ENCODE assay signal across 8 mouse cellular contexts in the genomic region with DNA sequence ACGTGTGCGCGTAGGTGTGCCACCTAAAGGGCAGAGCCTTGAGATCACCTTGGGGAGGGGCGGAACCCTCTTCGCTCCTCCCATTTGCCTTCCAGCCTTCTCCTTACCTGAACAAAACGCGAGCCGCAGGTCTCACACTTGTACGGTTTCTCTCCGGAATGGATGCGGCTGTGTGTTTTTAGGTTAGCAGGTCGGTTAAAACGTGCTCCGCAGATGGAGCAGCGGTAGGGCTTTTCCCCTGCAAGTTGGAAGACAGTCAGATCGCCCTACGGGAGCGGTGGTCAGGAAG. TPM values are rescaled to one million over a fixed set of nuclear protein-coding genes. Genes with fewer than 3 reads are reported as not detected.
DNase-seq lines count a peak whose midpoint lies in the region; ATAC-seq and TF ChIP-seq lines count a peak whose summit lies in the region.

No protein-coding gene starts in this region.

- peak overlapping the region; percentile 53 for H3K4me2 ChIP-seq in heart, embryonic 14.5 days (ENCODE audit: low read length)
- peak overlapping the region; percentile 51 for H3K4me2 ChIP-seq in embryonic facial prominence, embryonic 15.5 days (replicated peaks)
- H3K4me2 ChIP-seq in kidney, postnatal 0 days (ENCODE audit: low read length), result peak overlapping the region; percentile 50
- H3K4me2 ChIP-seq in midbrain, embryonic 16.5 days (ENCODE audit: low read length), result peak overlapping the region; percentile 56

- H3K36me3 ChIP-seq in heart, embryonic 14.5 days (ENCODE audit: control insufficient read depth, insufficient read depth, low read length), result peaks cover 8% of the 10 kb centered on the region; the same call in 1 of the 2 replicates
- H3K36me3 ChIP-seq in embryonic facial prominence, embryonic 15.5 days, result no peaks in the 10 kb centered on the region
- no peaks in the 10 kb centered on the region for H3K36me3 ChIP-seq in kidney, postnatal 0 days (ENCODE audit: insufficient read depth, low read length)
- H3K36me3 ChIP-seq in midbrain, embryonic 16.5 days (ENCODE audit: control insufficient read depth, insufficient read depth, low read length), result no peaks in the 10 kb centered on the region

- 8% methylated on average over 18 of the region's 18 CpGs for WGBS in heart, embryonic 14.5 days
- WGBS in embryonic facial prominence, embryonic 15.5 days, result 6% methylated on average over 18 of the region's 18 CpGs
- 7% methylated on average over 18 of the region's 18 CpGs for WGBS in kidney, postnatal 0 days
- 7% methylated on average over 18 of the region's 18 CpGs for WGBS in midbrain, embryonic 16.5 days

- peak overlapping the region; percentile 20 to 45 for H3K4me3 ChIP-seq in heart, embryonic 14.5 days (ENCODE audit: control insufficient read depth in 1 of 2, insufficient read depth in 1 of 2, low read depth in 1 of 2, low read length in 2 of 2)
- H3K4me3 ChIP-seq in embryonic facial prominence, embryonic 15.5 days (replicated peaks), result peak overlapping the region; percentile 34
- peak overlapping the region; percentile 39 for H3K4me3 ChIP-seq in kidney, postnatal 0 days (replicated peaks; ENCODE audit: low read depth, low read length)
- H3K4me3 ChIP-seq in midbrain, embryonic 16.5 days (ENCODE audit: low read depth, low read length), result peak overlapping the region; percentile 36

- peaks cover 49% of the 10 kb centered on the region for H3K27me3 ChIP-seq in heart, embryonic 14.5 days (ENCODE audit: control insufficient read depth, insufficient read depth, low read length)
- peaks cover 70% of the 10 kb centered on the region for H3K27me3 ChIP-seq in embryonic facial prominence, embryonic 15.5 days
- H3K27me3 ChIP-seq in kidney, postnatal 0 days (ENCODE audit: insufficient read depth, low read length), result peaks cover 13% of the 10 kb centered on the region
- peaks cover 37% of the 10 kb centered on the region for H3K27me3 ChIP-seq in midbrain, embryonic 16.5 days (ENCODE audit: control insufficient read depth, insufficient read depth, low read depth, low read length)

- intact Hi-C loops in heart, postnatal 25 days (cut with DNase I), result no loop called here

- no peaks in the 10 kb centered on the region for H3K9me3 ChIP-seq in heart, embryonic 14.5 days (ENCODE audit: control insufficient read depth, low read length)
- H3K9me3 ChIP-seq in embryonic facial prominence, embryonic 15.5 days (replicated peaks), result no peaks in the 10 kb centered on the region
- H3K9me3 ChIP-seq in kidney, postnatal 0 days (replicated peaks; ENCODE audit: low read length), result no peaks in the 10 kb centered on the region
- H3K9me3 ChIP-seq in midbrain, embryonic 16.5 days (replicated peaks; ENCODE audit: control insufficient read depth, low read length, poor library complexity, severe bottlenecking), result no peaks in the 10 kb centered on the region

- no peak for ATAC-seq in heart, embryonic 14.5 days (ENCODE audit: insufficient number of reproducible peaks, insufficient read depth, low FRiP score, low read depth)
- no peak for ATAC-seq in embryonic facial prominence, embryonic 15.5 days (ENCODE audit: insufficient number of reproducible peaks, low FRiP score, low TSS enrichment, low read depth)
- ATAC-seq in kidney, postnatal 0 days (replicated peaks; ENCODE audit: low FRiP score, low read depth), result no peak
- ATAC-seq in midbrain, embryonic 16.5 days, result no peak; the same call in 1 of the 2 replicates

- peak overlapping the region; percentile 72 for H3K9ac ChIP-seq in heart, embryonic 14.5 days (ENCODE audit: low read length)
- no peak overlapping the region for H3K9ac ChIP-seq in embryonic facial prominence, embryonic 15.5 days
- H3K9ac ChIP-seq in kidney, postnatal 0 days (ENCODE audit: low read depth, low read length), result no peak overlapping the region
- peak overlapping the region; percentile 57 for H3K9ac ChIP-seq in midbrain, embryonic 16.5 days (ENCODE audit: low read depth, low read length)

- peaks cover 22 to 36% of the 10 kb centered on the region in 2 experiments for H3K4me1 ChIP-seq in heart, embryonic 14.5 days (ENCODE audit: control insufficient read depth in 2 of 2, insufficient read depth in 2 of 2, low read length in 2 of 2)
- peaks cover 39% of the 10 kb centered on the region for H3K4me1 ChIP-seq in embryonic facial prominence, embryonic 15.5 days
- H3K4me1 ChIP-seq in kidney, postnatal 0 days (replicated peaks; ENCODE audit: insufficient read depth, low read length), result peaks cover 9% of the 10 kb centered on the region
- H3K4me1 ChIP-seq in midbrain, embryonic 16.5 days (ENCODE audit: control insufficient read depth, insufficient read depth, low read length), result peaks cover 25% of the 10 kb centered on the region

- DNase-seq in heart, postnatal 25 days (ENCODE audit: low spot score), result no peak
- DNase-seq in kidney, postnatal 0 days (ENCODE audit: low spot score), result no peak
- DNase-seq in thymus, postnatal 10 days (ENCODE audit: low spot score in 2 of 2), result no peak
- no peak for DNase-seq in frontal cortex, postnatal 25 days (ENCODE audit: low spot score in 2 of 2)
- no peak for DNase-seq in urinary bladder, postnatal 25 days (ENCODE audit: low spot score)

- peak overlapping the region in 1 of 2 experiments; percentile 55; a peak in 1 of 4 replicates for H3K27ac ChIP-seq in heart, embryonic 14.5 days (replicated peaks in 1 of 2; ENCODE audit: control insufficient read depth in 1 of 2, insufficient read depth in 1 of 2, low read depth in 2 of 2, low read length in 2 of 2)
- no peak overlapping the region for H3K27ac ChIP-seq in embryonic facial prominence, embryonic 15.5 days (replicated peaks)
- H3K27ac ChIP-seq in kidney, postnatal 0 days, result no peak overlapping the region
- H3K27ac ChIP-seq in midbrain, embryonic 16.5 days (ENCODE audit: low read length), result no peak overlapping the region

- no peak for TF ChIP-seq CTCF in kidney, postnatal 0 days (IDR thresholded peaks at IDR 0.05; ENCODE audit: low read depth)

RNA-seq across cellular contexts. Expression of a gene that starts 3.1 kb away (rescaled TPM):
- polyA plus RNA-seq in heart, embryonic 14.5 days (2014; fragmentation: Nextera tagmentation; extraction: Ambion mirVana), result 18.7 and 22.4 TPM in 2 replicates
- total RNA-seq in heart, postnatal 25 days (2021), result 10 to 100 TPM; 20.0 to 22.3 TPM
- polyA plus RNA-seq in embryonic facial prominence, embryonic 15.5 days (2015; fragmentation: Nextera tagmentation; extraction: Ambion mirVana), result 11.9 and 12.4 TPM in 2 replicates
- 22.0 TPM in 2 replicates for polyA plus RNA-seq in kidney, postnatal 0 days (2015; fragmentation: Nextera tagmentation; extraction: Ambion mirVana)
- polyA plus RNA-seq in midbrain, embryonic 16.5 days (2015; fragmentation: Nextera tagmentation; extraction: Ambion mirVana), result 5.1 and 5.3 TPM in 2 replicates

RNA-seq across cellular contexts. Expression of a gene that starts 5.7 kb away (rescaled TPM):
- polyA plus RNA-seq in heart, embryonic 14.5 days (2014; fragmentation: Nextera tagmentation; extraction: Ambion mirVana), result 4.9 and 6.4 TPM in 2 replicates
- 1 to 10 TPM; 4.2 to 4.8 TPM for total RNA-seq in heart, postnatal 25 days (2021)
- polyA plus RNA-seq in embryonic facial prominence, embryonic 15.5 days (2015; fragmentation: Nextera tagmentation; extraction: Ambion mirVana), result 10.3 and 13.2 TPM in 2 replicates
- 20.6 and 21.4 TPM in 2 replicates for polyA plus RNA-seq in kidney, postnatal 0 days (2015; fragmentation: Nextera tagmentation; extraction: Ambion mirVana)
- 12.7 and 13.6 TPM in 2 replicates for polyA plus RNA-seq in midbrain, embryonic 16.5 days (2015; fragmentation: Nextera tagmentation; extraction: Ambion mirVana)

RNA-seq across cellular contexts. Expression of a gene that starts 11.2 kb away (rescaled TPM):
- 139 and 143 TPM in 2 replicates for polyA plus RNA-seq in heart, embryonic 14.5 days (2014; fragmentation: Nextera tagmentation; extraction: Ambion mirVana)
- 10 to 100 TPM; 31.4 to 36.7 TPM for total RNA-seq in heart, postnatal 25 days (2021)
- polyA plus RNA-seq in embryonic facial prominence, embryonic 15.5 days (2015; fragmentation: Nextera tagmentation; extraction: Ambion mirVana), result 157 and 177 TPM in 2 replicates
- 147 and 150 TPM in 2 replicates for polyA plus RNA-seq in kidney, postnatal 0 days (2015; fragmentation: Nextera tagmentation; extraction: Ambion mirVana)
- 165 and 167 TPM in 2 replicates for polyA plus RNA-seq in midbrain, embryonic 16.5 days (2015; fragmentation: Nextera tagmentation; extraction: Ambion mirVana)

RNA-seq across cellular contexts. Expression of a gene that starts 13.1 kb away (rescaled TPM):
- 10.1 and 12.2 TPM in 2 replicates for polyA plus RNA-seq in heart, embryonic 14.5 days (2014; fragmentation: Nextera tagmentation; extraction: Ambion mirVana)
- total RNA-seq in heart, postnatal 25 days (2021), result 1 to 10 TPM; 2.1 to 2.3 TPM
- polyA plus RNA-seq in embryonic facial prominence, embryonic 15.5 days (2015; fragmentation: Nextera tagmentation; extraction: Ambion mirVana), result 9.5 and 12.0 TPM in 2 replicates
- polyA plus RNA-seq in kidney, postnatal 0 days (2015; fragmentation: Nextera tagmentation; extraction: Ambion mirVana), result 15.6 and 15.9 TPM in 2 replicates
- polyA plus RNA-seq in midbrain, embryonic 16.5 days (2015; fragmentation: Nextera tagmentation; extraction: Ambion mirVana), result 12.0 and 12.7 TPM in 2 replicates

RNA-seq across cellular contexts. Expression of a gene that starts 13.1 kb away (rescaled TPM):
- 219 and 240 TPM in 2 replicates for polyA plus RNA-seq in heart, embryonic 14.5 days (2014; fragmentation: Nextera tagmentation; extraction: Ambion mirVana)
- total RNA-seq in heart, postnatal 25 days (2021), result 100 to 1,000 TPM in 1 of 2 experiments, 10 to 100 TPM in 1; 87.9 to 103 TPM
- 231 and 240 TPM in 2 replicates for polyA plus RNA-seq in embryonic facial prominence, embryonic 15.5 days (2015; fragmentation: Nextera tagmentation; extraction: Ambion mirVana)
- polyA plus RNA-seq in kidney, postnatal 0 days (2015; fragmentation: Nextera tagmentation; extraction: Ambion mirVana), result 455 and 492 TPM in 2 replicates
- polyA plus RNA-seq in midbrain, embryonic 16.5 days (2015; fragmentation: Nextera tagmentation; extraction: Ambion mirVana), result 368 and 379 TPM in 2 replicates

Comparison
In these comparisons a context has a peak if more than half of its experiments do, and no peak if none do; other contexts are left out.
1. H3K9ac ChIP-seq: peak in heart, embryonic 14.5 days (single experiment) and midbrain, embryonic 16.5 days (single experiment); none in embryonic facial prominence, embryonic 15.5 days (single experiment) and kidney, postnatal 0 days (single experiment).
2. Peak in every context shown above with its lines, with median percentiles within 50 percentile points of each other: H3K4me2 ChIP-seq and H3K4me3 ChIP-seq.